Mouse (Mus musculus): ENCODE measurements around the gene Bbs9. TPM values are rescaled to one million over a fixed set of nuclear protein-coding genes. Genes with fewer than 3 reads are reported as not detected.

Gene Bbs9
- total and polyA plus RNA-seq, 3 experiments = 6.9 to 9.1 (median 7.8) TPM

DNA sequence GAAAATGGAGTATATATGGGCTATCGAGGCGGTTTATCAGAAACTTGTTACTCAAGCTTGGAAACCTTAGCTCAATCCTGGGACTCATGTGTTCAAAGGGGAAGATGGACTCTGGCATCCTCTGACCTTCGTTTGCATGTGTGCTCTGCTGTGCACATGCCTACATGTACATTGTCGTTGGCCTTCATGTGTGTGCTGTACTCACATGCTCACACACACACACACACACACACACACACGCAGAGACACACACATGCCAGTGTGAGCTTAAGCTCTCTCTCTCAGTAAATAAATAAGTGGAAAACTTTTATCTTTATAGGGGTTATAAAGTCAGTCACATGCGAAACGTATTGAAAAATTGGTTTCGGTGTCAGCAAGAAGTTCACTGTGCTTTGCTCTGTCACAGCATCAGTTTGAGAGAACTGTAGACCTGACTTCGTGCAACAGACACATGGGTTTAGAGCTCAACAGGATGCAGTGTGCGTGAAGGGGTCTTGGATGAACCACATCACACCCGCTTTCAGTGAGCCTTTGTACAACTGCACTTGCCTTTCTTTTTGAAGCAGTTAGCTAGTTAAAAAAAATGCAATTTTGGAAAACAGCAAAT, 62.4 kb downstream of the Bbs9 start:
- no peaks in the 10 kb centered on the region for H3K79me2 ChIP-seq (replicated peaks; ENCODE audit: control insufficient read depth, extremely low read depth, insufficient read depth, poor library complexity, severe bottlenecking)
- H3K27ac ChIP-seq (ENCODE audit: insufficient read depth, low read depth) = no peak overlapping the region
- H3K36me3 ChIP-seq (replicated peaks in 1 of 2; ENCODE audit: control insufficient read depth in 1 of 2, insufficient read depth in 1 of 2, low read length in 1 of 2) = no peaks in the 10 kb centered on the region
- H3K4me1 ChIP-seq (ENCODE audit: control insufficient read depth in 1 of 2, insufficient read depth in 2 of 2) = no peaks in the 10 kb centered on the region; a peak in 1 of 4 replicates
- no peak for DNase-seq (ENCODE audit: extremely low read depth)
- dilution Hi-C loops (cut with MboI; ENCODE audit: extremely low pct_ligation_motif_present, extremely low pct_unique_long_range_greater_than_20kb, low sequenced_read_pairs) = no loop called here
- no peaks in the 10 kb centered on the region for H3K9me3 ChIP-seq (replicated peaks; ENCODE audit: low read length)
- TF ChIP-seq IRF4 (IDR thresholded peaks at IDR 0.05; ENCODE audit: low read depth, low read length) (no peak), KAT2A (IDR thresholded peaks at IDR 0.05; ENCODE audit: insufficient replicate concordance, low read length) (no peak), CTCF (conservative IDR thresholded peaks at IDR 0.05 in 1 of 2, IDR thresholded peaks at IDR 0.05 in 1 of 2; ENCODE audit: low read depth in 2 of 2, low read length in 2 of 2) (no peak)
- H3K27me3 ChIP-seq (replicated peaks) = no peaks in the 10 kb centered on the region
- no peak overlapping the region for H3K4me2 ChIP-seq (ENCODE audit: insufficient read depth, low read depth, poor library complexity, severe bottlenecking)
- in situ Hi-C loops (cut with MboI; ENCODE audit: low pct_ligation_motif_present, low pct_unique_long_range_greater_than_20kb, low sequenced_read_pairs) = no loop called here
- H3K9ac ChIP-seq (ENCODE audit: insufficient read depth, low read depth) = no peak overlapping the region
- H3K4me3 ChIP-seq (replicated peaks in 1 of 3; ENCODE audit: low read depth in 2 of 3, low read length in 2 of 3, poor library complexity in 1 of 3) = no peak overlapping the region

DNA sequence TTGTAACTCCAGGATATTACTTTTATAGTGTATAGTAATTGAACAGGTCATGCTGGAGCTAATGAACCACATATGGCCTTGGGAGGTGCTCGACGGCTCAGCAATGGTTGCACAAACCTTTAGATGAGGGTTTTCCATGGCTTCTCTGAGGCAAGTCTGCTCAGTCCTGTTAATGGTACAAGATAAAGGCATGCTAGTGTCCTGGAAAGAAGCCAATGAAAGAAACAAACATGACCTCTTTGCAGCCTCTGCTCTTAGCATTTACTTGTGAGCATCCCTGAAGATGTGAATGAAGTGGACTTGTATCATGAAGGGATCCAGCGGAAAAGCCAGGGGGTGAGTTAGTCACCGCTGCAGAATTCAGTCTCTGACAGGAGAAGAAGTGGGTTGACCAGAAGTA, 64.0 kb downstream of the Bbs9 start:
- H3K4me3 ChIP-seq (replicated peaks in 1 of 3; ENCODE audit: low read depth in 2 of 3, low read length in 2 of 3, poor library complexity in 1 of 3) = no peak overlapping the region
- no peak overlapping the region for H3K4me2 ChIP-seq (ENCODE audit: insufficient read depth, low read depth, poor library complexity, severe bottlenecking)
- no peak overlapping the region for H3K9ac ChIP-seq (ENCODE audit: insufficient read depth, low read depth)
- H3K36me3 ChIP-seq (replicated peaks in 1 of 2; ENCODE audit: control insufficient read depth in 1 of 2, insufficient read depth in 1 of 2, low read length in 1 of 2) = no peaks in the 10 kb centered on the region
- no peak overlapping the region for H3K27ac ChIP-seq (ENCODE audit: insufficient read depth, low read depth)
- no peaks in the 10 kb centered on the region for H3K79me2 ChIP-seq (replicated peaks; ENCODE audit: control insufficient read depth, extremely low read depth, insufficient read depth, poor library complexity, severe bottlenecking)
- dilution Hi-C loops (cut with MboI; ENCODE audit: extremely low pct_ligation_motif_present, extremely low pct_unique_long_range_greater_than_20kb, low sequenced_read_pairs) = no loop called here
- no peaks in the 10 kb centered on the region; a peak in 1 of 4 replicates for H3K4me1 ChIP-seq (ENCODE audit: control insufficient read depth in 1 of 2, insufficient read depth in 2 of 2)
- in situ Hi-C loops (cut with MboI; ENCODE audit: low pct_ligation_motif_present, low pct_unique_long_range_greater_than_20kb, low sequenced_read_pairs) = no loop called here
- no peaks in the 10 kb centered on the region for H3K9me3 ChIP-seq (replicated peaks; ENCODE audit: low read length)
- no peaks in the 10 kb centered on the region for H3K27me3 ChIP-seq (replicated peaks)
- no peak for DNase-seq (ENCODE audit: extremely low read depth)
- no peak for TF ChIP-seq PAX5 (IDR thresholded peaks at IDR 0.05; ENCODE audit: low read length)
- no peak for TF ChIP-seq POLR2A (IDR thresholded peaks at IDR 0.05; ENCODE audit: low read depth, low read length)
- TF ChIP-seq SIN3A (IDR thresholded peaks at IDR 0.05; ENCODE audit: low read length) = no peak
- no peak for TF ChIP-seq CHD1 (IDR thresholded peaks at IDR 0.05; ENCODE audit: low read depth, low read length)
- no peak for TF ChIP-seq ZKSCAN1 (IDR thresholded peaks at IDR 0.05; ENCODE audit: borderline replicate concordance, low read depth, low read length)
- TF ChIP-seq GABPA (IDR thresholded peaks at IDR 0.05; ENCODE audit: insufficient replicate concordance, low read depth, low read length) = no peak
- no peak for TF ChIP-seq MAZ (IDR thresholded peaks at IDR 0.05; ENCODE audit: low read depth, low read length)
- no peak for TF ChIP-seq RAD21 (IDR thresholded peaks at IDR 0.05; ENCODE audit: low read depth, low read length)
- TF ChIP-seq JUND (conservative IDR thresholded peaks at IDR 0.05; ENCODE audit: low read depth, low read length) = no peak
- no peak for TF ChIP-seq UBTF (IDR thresholded peaks at IDR 0.05; ENCODE audit: low read depth, low read length)
- TF ChIP-seq TCF12 (IDR thresholded peaks at IDR 0.05; ENCODE audit: low read depth, low read length) = no peak

DNA sequence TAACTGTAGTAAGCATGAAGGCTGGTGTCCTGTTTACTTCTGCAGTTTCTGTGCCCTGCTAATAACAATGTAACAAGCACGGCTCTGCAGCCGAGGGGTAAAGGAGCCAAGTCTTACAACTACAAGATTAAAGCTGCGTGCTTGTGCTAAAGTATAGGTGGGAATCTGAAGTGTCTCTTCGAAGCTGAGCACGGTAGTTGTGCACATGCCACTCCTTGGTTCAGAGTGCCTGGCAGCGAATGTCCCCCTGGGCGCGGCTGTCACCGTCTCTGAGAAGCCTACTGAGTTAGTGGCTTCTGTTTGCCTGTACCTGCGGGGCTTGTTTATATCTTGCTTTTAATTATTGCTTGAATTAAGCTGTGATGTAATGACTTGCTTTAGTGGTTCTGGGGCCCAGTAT, 65.6 kb downstream of the Bbs9 start:
- no peak overlapping the region for H3K4me2 ChIP-seq (ENCODE audit: insufficient read depth, low read depth, poor library complexity, severe bottlenecking)
- in situ Hi-C loops (cut with MboI; ENCODE audit: low pct_ligation_motif_present, low pct_unique_long_range_greater_than_20kb, low sequenced_read_pairs) (no loop called here), dilution Hi-C loops (cut with MboI; ENCODE audit: extremely low pct_ligation_motif_present, extremely low pct_unique_long_range_greater_than_20kb, low sequenced_read_pairs) (no loop called here)
- H3K27ac ChIP-seq (ENCODE audit: insufficient read depth, low read depth) = no peak overlapping the region
- no peaks in the 10 kb centered on the region for H3K36me3 ChIP-seq (replicated peaks in 1 of 2; ENCODE audit: control insufficient read depth in 1 of 2, insufficient read depth in 1 of 2, low read length in 1 of 2)
- H3K9me3 ChIP-seq (replicated peaks; ENCODE audit: low read length) = no peaks in the 10 kb centered on the region
- no peak overlapping the region for H3K4me3 ChIP-seq (replicated peaks in 1 of 3; ENCODE audit: low read depth in 2 of 3, low read length in 2 of 3, poor library complexity in 1 of 3)
- no peaks in the 10 kb centered on the region for H3K79me2 ChIP-seq (replicated peaks; ENCODE audit: control insufficient read depth, extremely low read depth, insufficient read depth, poor library complexity, severe bottlenecking)
- TF ChIP-seq MAFK (IDR thresholded peaks at IDR 0.05; ENCODE audit: insufficient replicate concordance, low read length) (no peak), TCF12 (IDR thresholded peaks at IDR 0.05; ENCODE audit: low read depth, low read length) (no peak), CHD2 (IDR thresholded peaks at IDR 0.05; ENCODE audit: low read length) (no peak), UBTF (IDR thresholded peaks at IDR 0.05; ENCODE audit: low read depth, low read length) (no peak), SMC3 (IDR thresholded peaks at IDR 0.05; ENCODE audit: low read depth, low read length) (no peak), SIN3A (IDR thresholded peaks at IDR 0.05; ENCODE audit: low read length) (no peak), GABPA (IDR thresholded peaks at IDR 0.05; ENCODE audit: insufficient replicate concordance, low read depth, low read length) (no peak), JUN (IDR thresholded peaks at IDR 0.05; ENCODE audit: insufficient read depth, low read depth, low read length) (no peak), NELFE (IDR thresholded peaks at IDR 0.05; ENCODE audit: low read depth, low read length) (no peak), TBP (conservative IDR thresholded peaks at IDR 0.05; ENCODE audit: low read depth, low read length) (no peak), MAZ (IDR thresholded peaks at IDR 0.05; ENCODE audit: low read depth, low read length) (no peak), NRF1 (IDR thresholded peaks at IDR 0.05; ENCODE audit: low read depth, low read length) (no peak), MEF2A (IDR thresholded peaks at IDR 0.05; ENCODE audit: borderline replicate concordance, low read depth, low read length) (no peak), MYC (IDR thresholded peaks at IDR 0.05; ENCODE audit: low read depth, low read length) (no peak)
- no peaks in the 10 kb centered on the region for H3K27me3 ChIP-seq (replicated peaks)
- no peaks in the 10 kb centered on the region; a peak in 1 of 4 replicates for H3K4me1 ChIP-seq (ENCODE audit: control insufficient read depth in 1 of 2, insufficient read depth in 2 of 2)
- H3K9ac ChIP-seq (ENCODE audit: insufficient read depth, low read depth) = no peak overlapping the region
- no peak for DNase-seq (ENCODE audit: extremely low read depth)
